Mouse (Mus musculus): ENCODE data around the gene Ern1. TPM values are rescaled to one million over a fixed set of nuclear protein-coding genes. Genes with fewer than 3 reads are reported as not detected.

The Ern1 gene
- polyA plus RNA-seq, 1 experiment from 2014 or later: 4.4 TPM

DNA sequence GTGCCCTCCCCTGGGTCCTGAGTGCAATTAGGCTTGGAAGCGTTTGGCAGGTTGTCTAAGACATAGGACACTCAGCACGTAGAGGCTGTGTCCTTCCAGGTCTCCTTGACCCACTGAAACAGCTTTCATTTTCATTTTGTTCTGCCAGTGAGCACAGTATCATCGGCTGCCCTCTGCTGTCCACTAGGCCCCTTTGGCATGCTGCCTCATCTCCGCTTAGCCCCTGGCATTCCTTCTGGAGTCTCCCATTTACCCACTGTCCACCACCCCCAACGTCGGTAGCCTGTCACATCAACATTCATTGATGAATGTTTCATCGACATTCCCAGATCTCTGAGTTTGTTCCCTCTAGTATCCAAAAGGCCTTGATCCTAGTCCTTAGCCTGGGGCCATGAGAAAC lies 105.8 kb downstream of the Ern1 start:
- H3K4me1 ChIP-seq (ENCODE audit: control insufficient read depth, insufficient read depth, low read length): peaks cover 6% of the 10 kb centered on the region; the same call in 1 of the 2 replicates
- H3K9ac ChIP-seq (ENCODE audit: low read depth, low read length): peak overlapping the region; percentile 70; the same call in 1 of the 2 replicates
- H3K4me3 ChIP-seq (ENCODE audit: low read depth, low read length): peak overlapping the region; percentile 36
- H3K4me2 ChIP-seq: peak overlapping the region; percentile 54
- no peak for ATAC-seq (replicated peaks; ENCODE audit: insufficient number of reproducible peaks, low FRiP score, low TSS enrichment)
- peak overlapping the region; percentile 92 for H3K27ac ChIP-seq (ENCODE audit: low read depth, low read length)
- no peaks in the 10 kb centered on the region for H3K27me3 ChIP-seq (ENCODE audit: control insufficient read depth, insufficient read depth, low read length)
- no peaks in the 10 kb centered on the region for H3K9me3 ChIP-seq (replicated peaks; ENCODE audit: control insufficient read depth, low read length)
- WGBS (ENCODE audit: insufficient replicate concordance): 64% methylated on average over 7 of the region's 7 CpGs
- no peaks in the 10 kb centered on the region for H3K36me3 ChIP-seq (ENCODE audit: control insufficient read depth, insufficient read depth, low read length)

DNA sequence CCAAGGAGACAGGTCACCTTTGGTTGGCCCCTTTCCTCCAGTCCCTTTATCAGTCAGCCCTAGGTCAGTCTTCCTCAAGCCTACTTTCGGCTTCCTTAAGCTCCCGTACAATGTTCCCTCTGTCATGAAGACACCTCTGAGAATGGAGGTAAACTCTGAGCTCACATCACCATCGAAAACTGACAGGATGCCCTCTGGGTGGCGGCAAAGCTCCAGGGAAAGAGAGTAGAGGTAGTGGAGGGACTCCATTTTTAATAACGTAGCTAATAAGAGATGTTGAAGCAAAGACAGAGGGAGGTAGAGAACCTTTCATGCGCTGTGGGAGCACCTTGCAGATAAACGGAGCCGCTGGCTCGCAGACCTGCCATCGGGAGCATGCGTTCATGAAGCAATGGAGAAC lies 106.6 kb downstream of the Ern1 start:
- H3K4me3 ChIP-seq (ENCODE audit: low read depth, low read length): peak overlapping the region; percentile 36
- ATAC-seq (replicated peaks; ENCODE audit: insufficient number of reproducible peaks, low FRiP score, low TSS enrichment): no peak
- WGBS (ENCODE audit: insufficient replicate concordance): 58% methylated on average over 11 of the region's 11 CpGs
- no peaks in the 10 kb centered on the region for H3K9me3 ChIP-seq (replicated peaks; ENCODE audit: control insufficient read depth, low read length)
- H3K4me1 ChIP-seq (ENCODE audit: control insufficient read depth, insufficient read depth, low read length): peaks cover 6% of the 10 kb centered on the region; the same call in 1 of the 2 replicates
- H3K9ac ChIP-seq (ENCODE audit: low read depth, low read length): peak overlapping the region; percentile 70; the same call in 1 of the 2 replicates
- H3K36me3 ChIP-seq (ENCODE audit: control insufficient read depth, insufficient read depth, low read length): no peaks in the 10 kb centered on the region
- H3K27me3 ChIP-seq (ENCODE audit: control insufficient read depth, insufficient read depth, low read length): no peaks in the 10 kb centered on the region
- peak overlapping the region; percentile 54 for H3K4me2 ChIP-seq
- no peak overlapping the region for H3K27ac ChIP-seq (ENCODE audit: low read depth, low read length)

DNA sequence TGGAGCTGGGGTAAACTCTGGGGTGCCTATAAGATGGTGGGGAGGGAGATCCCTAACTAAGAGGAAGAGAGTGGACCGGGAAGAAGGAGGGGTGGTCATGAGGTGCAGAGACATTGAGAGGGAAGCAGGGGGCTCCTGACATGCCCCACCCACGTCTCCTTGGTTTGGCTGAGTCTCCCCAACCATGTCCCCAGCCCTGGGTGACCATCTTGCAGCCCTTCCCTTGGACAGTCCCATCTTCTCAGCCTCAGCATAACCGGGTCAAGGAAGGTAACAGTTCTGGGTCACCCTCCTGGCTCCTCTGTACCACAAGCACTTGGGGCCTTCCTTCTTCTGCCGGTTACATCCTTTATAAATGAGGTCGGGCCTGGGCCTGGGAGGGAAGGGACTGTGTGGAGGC lies 112.7 kb downstream of the Ern1 start:
- H3K4me1 ChIP-seq (ENCODE audit: control insufficient read depth, insufficient read depth, low read length): peaks cover 3% of the 10 kb centered on the region; the same call in 1 of the 2 replicates
- H3K36me3 ChIP-seq (ENCODE audit: control insufficient read depth, insufficient read depth, low read length): no peaks in the 10 kb centered on the region
- ATAC-seq (replicated peaks; ENCODE audit: insufficient number of reproducible peaks, low FRiP score, low TSS enrichment): no peak
- WGBS (ENCODE audit: insufficient replicate concordance): 65% methylated on average over 5 of the region's 5 CpGs
- H3K4me3 ChIP-seq (ENCODE audit: low read depth, low read length): no peak overlapping the region
- H3K27me3 ChIP-seq (ENCODE audit: control insufficient read depth, insufficient read depth, low read length): no peaks in the 10 kb centered on the region
- H3K27ac ChIP-seq (ENCODE audit: low read depth, low read length): no peak overlapping the region
- H3K4me2 ChIP-seq: no peak overlapping the region
- no peaks in the 10 kb centered on the region for H3K9me3 ChIP-seq (replicated peaks; ENCODE audit: control insufficient read depth, low read length)
- H3K9ac ChIP-seq (ENCODE audit: low read depth, low read length): no peak overlapping the region

DNA sequence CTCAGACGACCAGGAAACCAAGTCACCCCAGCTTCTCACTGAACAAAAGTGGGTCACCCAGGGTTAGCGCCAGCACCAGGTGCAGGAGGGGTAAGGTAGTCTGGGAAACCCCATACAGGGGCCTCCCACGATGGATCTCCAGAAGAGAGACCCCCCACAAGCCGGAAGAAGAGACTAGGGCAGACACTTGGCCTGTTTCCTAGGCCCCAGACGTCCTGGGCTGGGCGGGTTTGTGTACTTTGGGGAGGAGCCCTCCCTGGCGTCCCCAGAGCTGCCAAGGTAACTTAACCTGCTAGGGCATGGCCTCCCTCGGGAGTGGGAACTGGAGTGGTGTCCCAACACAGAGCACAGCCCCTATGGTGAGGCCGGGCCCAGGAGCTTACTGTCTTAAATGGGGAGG lies 113.1 kb downstream of the Ern1 start:
- H3K27me3 ChIP-seq (ENCODE audit: control insufficient read depth, insufficient read depth, low read length): no peaks in the 10 kb centered on the region
- no peak overlapping the region for H3K4me3 ChIP-seq (ENCODE audit: low read depth, low read length)
- H3K9me3 ChIP-seq (replicated peaks; ENCODE audit: control insufficient read depth, low read length): no peaks in the 10 kb centered on the region
- ATAC-seq (replicated peaks; ENCODE audit: insufficient number of reproducible peaks, low FRiP score, low TSS enrichment): no peak
- H3K36me3 ChIP-seq (ENCODE audit: control insufficient read depth, insufficient read depth, low read length): no peaks in the 10 kb centered on the region
- no peak overlapping the region for H3K9ac ChIP-seq (ENCODE audit: low read depth, low read length)
- 0 out of 2 replicates have a peak overlapping the region, but pooled peaks have one; percentile 22 for H3K27ac ChIP-seq (ENCODE audit: low read depth, low read length)
- WGBS (ENCODE audit: insufficient replicate concordance): 44% methylated on average over 9 of the region's 9 CpGs
- peaks cover 3% of the 10 kb centered on the region; the same call in 1 of the 2 replicates for H3K4me1 ChIP-seq (ENCODE audit: control insufficient read depth, insufficient read depth, low read length)
- no peak overlapping the region for H3K4me2 ChIP-seq

DNA sequence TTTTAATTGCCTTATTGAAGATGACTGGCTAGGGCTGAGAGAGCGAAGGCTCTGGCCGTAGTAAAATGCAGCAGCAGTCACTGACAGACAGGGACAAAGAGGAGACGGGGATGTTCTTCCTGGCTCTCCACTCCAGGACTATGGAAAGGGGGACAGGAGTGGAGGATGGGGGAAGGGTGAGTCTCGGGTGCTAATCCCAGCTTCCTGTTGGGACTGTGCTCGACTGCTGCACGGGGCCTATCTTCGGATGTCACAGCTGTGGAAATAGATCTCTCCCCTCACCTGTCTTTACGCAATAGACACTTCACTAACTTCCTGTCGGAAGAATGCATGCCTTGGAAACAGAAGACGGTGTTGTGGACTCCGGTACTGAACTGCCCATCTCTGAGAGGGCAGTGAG lies 113.7 kb downstream of the Ern1 start:
- Histone ChIP-seq H3K4me1 (ENCODE audit: control insufficient read depth, insufficient read depth, low read length) (peaks cover 3% of the 10 kb centered on the region; the same call in 1 of the 2 replicates), H3K4me3 (ENCODE audit: low read depth, low read length) (no peak overlapping the region), H3K4me2 (no peak overlapping the region), H3K36me3 (ENCODE audit: control insufficient read depth, insufficient read depth, low read length) (no peaks in the 10 kb centered on the region), H3K27ac (ENCODE audit: low read depth, low read length) (0 out of 2 replicates have a peak overlapping the region, but pooled peaks have one; percentile 22), H3K9ac (ENCODE audit: low read depth, low read length) (no peak overlapping the region), H3K9me3 (replicated peaks; ENCODE audit: control insufficient read depth, low read length) (no peaks in the 10 kb centered on the region), H3K27me3 (ENCODE audit: control insufficient read depth, insufficient read depth, low read length) (no peaks in the 10 kb centered on the region)
- no peak for ATAC-seq (replicated peaks; ENCODE audit: insufficient number of reproducible peaks, low FRiP score, low TSS enrichment)
- WGBS (ENCODE audit: insufficient replicate concordance): 34% methylated on average over 11 of the region's 11 CpGs

DNA sequence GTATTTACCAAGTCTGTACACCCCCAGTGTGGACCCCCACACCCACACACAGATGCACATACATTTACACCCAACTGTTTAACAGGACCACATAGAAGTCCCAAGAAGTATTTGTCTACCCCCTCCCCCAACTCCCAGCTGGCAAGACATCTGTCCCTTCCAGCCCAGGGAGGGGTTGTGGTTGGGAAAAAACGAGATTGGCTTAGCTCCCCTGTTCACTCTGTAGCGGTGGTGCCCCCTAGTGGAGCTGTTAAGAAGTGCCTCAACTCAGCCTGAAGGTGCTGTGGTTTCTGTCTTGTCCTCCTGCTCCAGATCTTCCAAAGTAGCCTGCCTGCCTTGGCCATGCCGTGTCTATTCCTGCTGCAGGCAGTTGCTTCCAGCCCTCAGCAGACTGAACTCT lies 121.3 kb downstream of the Ern1 start:
- no peaks in the 10 kb centered on the region for H3K9me3 ChIP-seq (replicated peaks; ENCODE audit: control insufficient read depth, low read length)
- no peak overlapping the region for H3K4me3 ChIP-seq (ENCODE audit: low read depth, low read length)
- H3K4me1 ChIP-seq (ENCODE audit: control insufficient read depth, insufficient read depth, low read length): 0 out of 2 replicates have a peak, but pooled peaks cover 11% of the 10 kb centered on the region
- H3K4me2 ChIP-seq: no peak overlapping the region
- 7% methylated on average over 3 of the region's 3 CpGs for WGBS (ENCODE audit: insufficient replicate concordance)
- H3K27ac ChIP-seq (ENCODE audit: low read depth, low read length): no peak overlapping the region
- no peak for ATAC-seq (replicated peaks; ENCODE audit: insufficient number of reproducible peaks, low FRiP score, low TSS enrichment)
- no peaks in the 10 kb centered on the region for H3K36me3 ChIP-seq (ENCODE audit: control insufficient read depth, insufficient read depth, low read length)
- H3K9ac ChIP-seq (ENCODE audit: low read depth, low read length): no peak overlapping the region
- no peaks in the 10 kb centered on the region for H3K27me3 ChIP-seq (ENCODE audit: control insufficient read depth, insufficient read depth, low read length)

DNA sequence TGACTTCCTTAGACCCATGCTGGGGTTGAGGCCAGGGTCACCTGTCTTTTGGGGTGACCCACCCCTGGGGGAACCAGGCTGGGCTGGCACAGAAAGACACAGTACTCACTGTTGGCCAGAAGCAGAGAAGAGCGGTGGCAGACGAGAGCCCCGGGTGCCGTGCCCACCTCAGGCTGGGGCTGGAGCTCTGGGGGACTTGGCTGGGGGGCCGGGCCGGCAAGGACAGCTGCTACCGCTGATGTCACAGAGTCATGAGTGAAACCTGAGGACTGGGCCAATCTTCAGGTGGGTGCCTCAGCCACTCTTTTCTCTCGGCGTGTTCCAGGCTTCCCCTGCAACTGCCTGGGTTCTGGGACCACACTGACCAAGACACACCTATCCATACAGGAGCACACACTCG lies 122.3 kb downstream of the Ern1 start, which contains the start of gene Prr29:
TSS of gene Prr29 (plus strand) at position 107 of the 400 bp plus-strand sequence.
- Histone ChIP-seq H3K9ac (ENCODE audit: low read depth, low read length) (peak within 1 kb of the TSS; percentile 63), H3K4me1 (ENCODE audit: control insufficient read depth, insufficient read depth, low read length) (0 out of 2 replicates have a peak, but pooled peaks cover 11% of the 10 kb centered on the region), H3K4me2 (peak within 1 kb of the TSS; percentile 56), H3K27me3 (ENCODE audit: control insufficient read depth, insufficient read depth, low read length) (no peaks in the 10 kb centered on the region), H3K9me3 (replicated peaks; ENCODE audit: control insufficient read depth, low read length) (no peaks in the 10 kb centered on the region), H3K27ac (ENCODE audit: low read depth, low read length) (peak within 1 kb of the TSS; percentile 46; the same call in 1 of the 2 replicates), H3K36me3 (ENCODE audit: control insufficient read depth, insufficient read depth, low read length) (no peaks in the 10 kb centered on the region), H3K4me3 (ENCODE audit: low read depth, low read length) (0 out of 2 replicates have a peak within 1 kb of the TSS, but pooled peaks have one; percentile 18)
- ATAC-seq (replicated peaks; ENCODE audit: insufficient number of reproducible peaks, low FRiP score, low TSS enrichment): no peak
- WGBS (ENCODE audit: insufficient replicate concordance): 40% methylated on average over 10 of the region's 10 CpGs

DNA sequence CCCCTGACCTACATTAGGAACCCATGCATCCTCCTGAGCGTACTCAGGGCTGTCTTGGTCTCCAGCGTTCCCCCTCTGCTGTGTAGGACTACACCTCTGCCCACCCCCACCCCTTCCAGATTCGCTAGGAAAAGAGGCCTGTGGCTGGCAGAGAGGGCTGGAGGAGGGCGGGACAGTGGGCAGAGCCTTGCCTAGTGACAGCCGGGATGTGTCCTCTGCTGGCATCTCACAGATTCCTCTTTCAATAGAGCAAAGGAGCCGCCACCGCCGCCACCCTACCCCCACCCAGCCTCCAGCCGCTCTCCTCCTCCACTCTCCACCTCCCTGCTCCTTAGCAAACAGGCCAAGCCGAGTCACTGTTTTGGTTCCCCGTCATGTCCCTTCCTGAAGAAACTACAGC lies 122.9 kb downstream of the Ern1 start:
- 6% methylated on average over 11 of the region's 11 CpGs for WGBS (ENCODE audit: insufficient replicate concordance)
- Histone ChIP-seq H3K36me3 (ENCODE audit: control insufficient read depth, insufficient read depth, low read length) (no peaks in the 10 kb centered on the region), H3K4me1 (ENCODE audit: control insufficient read depth, insufficient read depth, low read length) (0 out of 2 replicates have a peak, but pooled peaks cover 11% of the 10 kb centered on the region), H3K27ac (ENCODE audit: low read depth, low read length) (peak overlapping the region; percentile 46; the same call in 1 of the 2 replicates), H3K9me3 (replicated peaks; ENCODE audit: control insufficient read depth, low read length) (no peaks in the 10 kb centered on the region), H3K4me2 (peak overlapping the region; percentile 56), H3K4me3 (ENCODE audit: low read depth, low read length) (0 out of 2 replicates have a peak overlapping the region, but pooled peaks have one; percentile 18), H3K27me3 (ENCODE audit: control insufficient read depth, insufficient read depth, low read length) (no peaks in the 10 kb centered on the region), H3K9ac (ENCODE audit: low read depth, low read length) (peak overlapping the region; percentile 63)
- no peak for ATAC-seq (replicated peaks; ENCODE audit: insufficient number of reproducible peaks, low FRiP score, low TSS enrichment)

DNA sequence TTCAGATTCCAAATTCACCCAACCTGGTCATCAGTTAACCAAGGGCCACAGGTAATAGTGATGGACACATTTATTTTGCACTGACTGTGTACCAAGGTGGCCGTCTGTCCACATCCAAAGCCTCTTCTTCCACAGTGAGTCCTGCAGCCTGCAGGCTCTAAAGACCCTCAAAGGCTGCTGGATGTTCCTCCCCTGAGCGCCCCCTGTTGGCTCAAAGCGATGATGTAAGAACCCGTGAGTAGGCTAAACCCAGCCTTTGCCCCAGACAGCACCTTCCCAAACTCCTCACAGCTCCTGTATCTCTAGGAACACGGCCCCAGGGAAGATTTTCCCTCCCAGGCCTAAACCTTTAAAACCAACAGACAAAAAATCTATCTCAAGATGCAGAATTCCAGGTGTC lies 128.3 kb downstream of the Ern1 start:
- no peak for ATAC-seq (replicated peaks; ENCODE audit: insufficient number of reproducible peaks, low FRiP score, low TSS enrichment)
- Histone ChIP-seq H3K4me2 (no peak overlapping the region), H3K9me3 (replicated peaks; ENCODE audit: control insufficient read depth, low read length) (no peaks in the 10 kb centered on the region), H3K27ac (ENCODE audit: low read depth, low read length) (no peak overlapping the region), H3K9ac (ENCODE audit: low read depth, low read length) (no peak overlapping the region), H3K4me1 (ENCODE audit: control insufficient read depth, insufficient read depth, low read length) (peaks cover 5% of the 10 kb centered on the region), H3K27me3 (ENCODE audit: control insufficient read depth, insufficient read depth, low read length) (no peaks in the 10 kb centered on the region), H3K36me3 (ENCODE audit: control insufficient read depth, insufficient read depth, low read length) (no peaks in the 10 kb centered on the region), H3K4me3 (ENCODE audit: low read depth, low read length) (no peak overlapping the region)
- 24% methylated on average over 5 of the region's 5 CpGs for whole genome bisulfite sequencing (ENCODE audit: insufficient replicate concordance)
